Mouse (Mus musculus): ENCODE data around the gene Ankrd27.

Ankrd27 gene

GRCm38 (mm10) chr7:35584068-35584785 is 1.8 kb upstream of the Ankrd27 start:
- DNase-seq = peak in 1 of 2 experiments; percentile 4

GRCm38 (mm10) chr7:35584786-35585190 is 1.3 kb upstream of the Ankrd27 start:
- no peak for DNase-seq

- peak in 1 of 2 experiments; percentile 18 for DNase-seq
These were observed 621 bp upstream of the Ankrd27 start, which contains the start of gene Rgs9bp for GRCm38 (mm10) chr7:35585191-35586054. Rgs9bp (minus strand) TSS chr7:35585582.

GRCm38 (mm10) chr7:35586906-35587445 is 932 bp downstream of the Ankrd27 start:
- no peak for DNase-seq

- DNase-seq = no peak
These were observed 1.7 kb downstream of the Ankrd27 start for GRCm38 (mm10) chr7:35587728-35588127.

- no peak for DNase-seq
These were observed 2.8 kb downstream of the Ankrd27 start for GRCm38 (mm10) chr7:35588680-35589428.

GRCm38 (mm10) chr7:35589485-35589884 is 3.4 kb downstream of the Ankrd27 start:
- DNase-seq = no peak

- no peak for DNase-seq
These were observed 4.7 kb downstream of the Ankrd27 start for GRCm38 (mm10) chr7:35590731-35591191.

- no peak for DNase-seq
These were observed 8.3 kb downstream of the Ankrd27 start for GRCm38 (mm10) chr7:35594311-35594710.

GRCm38 (mm10) chr7:35599492-35599891 is 13.4 kb downstream of the Ankrd27 start:
- no peak for DNase-seq

- no peak for DNase-seq
These were observed 14.0 kb downstream of the Ankrd27 start for GRCm38 (mm10) chr7:35600031-35600430.

- no peak for DNase-seq
These were observed 15.1 kb downstream of the Ankrd27 start for GRCm38 (mm10) chr7:35601106-35601505.

- DNase-seq = no peak
These were observed 16.7 kb downstream of the Ankrd27 start for GRCm38 (mm10) chr7:35602766-35603165.

GRCm38 (mm10) chr7:35606816-35607215 is 20.8 kb downstream of the Ankrd27 start:
- DNase-seq = no peak

- DNase-seq = no peak
These were observed 23.2 kb downstream of the Ankrd27 start for GRCm38 (mm10) chr7:35609245-35609644.

GRCm38 (mm10) chr7:35617513-35617912 is 31.5 kb downstream of the Ankrd27 start:
- DNase-seq = no peak

- DNase-seq = no peak
These were observed 36.6 kb downstream of the Ankrd27 start for GRCm38 (mm10) chr7:35622626-35623025.

- DNase-seq = no peak
These were observed 40.0 kb downstream of the Ankrd27 start for GRCm38 (mm10) chr7:35626038-35626437.

- peak; percentile 42 to 44 for DNase-seq
These were observed 41.3 kb downstream of the Ankrd27 start for GRCm38 (mm10) chr7:35627371-35627770.

GRCm38 (mm10) chr7:35628496-35628895 is 42.5 kb downstream of the Ankrd27 start:
- DNase-seq = peak; percentile 22 to 24

GRCm38 (mm10) chr7:35636229-35636628 is 50.2 kb downstream of the Ankrd27 start:
- peak; percentile 19 to 31 for DNase-seq

GRCm38 (mm10) chr7:35636874-35637273 is 50.8 kb downstream of the Ankrd27 start:
- DNase-seq = no peak

- DNase-seq = no peak
These were observed 54.0 kb downstream of the Ankrd27 start for GRCm38 (mm10) chr7:35640072-35640471.

All from cerebellum, postnatal 36 days (tissue).